Mouse (Mus musculus) ES-Bruce4 (cell line): Measurements from ENCODE around the gene Tldc1.

Source experiments
- CTCF ChIP-seq: IDR thresholded peaks from one replicate; pipeline ENCODE4 v1.8.1; 2011; ENCODE audit warnings: low read depth, low read length
- EP300 ChIP-seq: IDR thresholded peaks from 2 replicates; pipeline ENCODE4 v1.6.1; 2011; ENCODE audit warnings: low read depth, low read length; ENCODE audit not compliant: insufficient read depth
- POLR2A ChIP-seq: IDR thresholded peaks from one replicate; pipeline ENCODE4 v1.8.1; 2011; ENCODE audit warnings: low read length; ENCODE audit not compliant: insufficient read depth

- no peak for TF ChIP-seq EP300
- TF ChIP-seq POLR2A, result no peak
- no peak for TF ChIP-seq CTCF
Measured at GRCm38 (mm10) chr8:119819976-119820375, 41.8 kb upstream of the Tldc1 start.
